Mouse (Mus musculus) forebrain, embryonic 13.5 days (tissue): ENCODE measurements at regions not wholly inside any gene's neighbourhood (a gene's known extent, or its start where the extent isn't known, plus 50 kb on each side); places are given as distances from the start of the nearest gene placed in this dataset.

Experiments
- ATAC-seq: fragments of 200-750 bp; cut with Nextera tagmentation; 2 replicates; pipeline ENCODE4 v1.8.0; 2017
- H3K27ac ChIP-seq: fragments of 300-500 bp; sonication (generic); 2 replicates; pipeline ENCODE4 v1.5.1; 2015; ENCODE audit warnings: inconsistent platforms, mild to moderate bottlenecking, moderate library complexity
- H3K27me3 ChIP-seq: fragments of 300-500 bp; sonication (generic); 2 replicates; pipeline ENCODE4 v1.6.1; 2015; ENCODE audit warnings: mild to moderate bottlenecking, inconsistent platforms
- H3K36me3 ChIP-seq: fragments of 300-500 bp; sonication (generic); 2 replicates; pipeline ENCODE4 v1.6.1; 2015; ENCODE audit warnings: mild to moderate bottlenecking, inconsistent platforms; ENCODE audit not compliant: poor library complexity, severe bottlenecking
- H3K4me1 ChIP-seq: fragments of 300-500 bp; sonication (generic); 2 replicates; pipeline ENCODE4 v1.6.1; 2015; ENCODE audit warnings: inconsistent platforms
- H3K4me2 ChIP-seq: fragments of 300-500 bp; sonication (generic); 2 replicates; pipeline ENCODE4 v1.6.1; 2015; ENCODE audit warnings: inconsistent platforms, mild to moderate bottlenecking, moderate library complexity
- H3K4me3 ChIP-seq: fragments of 300-500 bp; sonication (generic); 2 replicates; pipeline ENCODE4 v1.5.1; 2015; ENCODE audit warnings: mild to moderate bottlenecking, inconsistent platforms
- H3K9ac ChIP-seq: fragments of 300-500 bp; sonication (generic); 2 replicates; pipeline ENCODE4 v1.6.1; 2015; ENCODE audit warnings: mild to moderate bottlenecking, inconsistent platforms
- H3K9me3 ChIP-seq: fragments of 300-500 bp; sonication (generic); replicated peaks from 2 replicates; pipeline ENCODE4 v1.6.1; 2016; ENCODE audit warnings: inconsistent platforms
- WGBS: fragments of 180-500 bp; shearing (Covaris S2); methylation state at CpG from one replicate; pipeline ENCODE4 v1.1.7; 2015; 5-methylcytosine and 5-hydroxymethylcytosine counted together

GRCm38 (mm10) chr4:87718166-87718805 lies 314.9 kb downstream of the Mllt3 start:
- no peaks in the 10 kb centered on the region for H3K9me3 ChIP-seq
- ATAC-seq, result no peak
- 43% methylated on average over 9 of the region's 9 CpGs for WGBS

DNA sequence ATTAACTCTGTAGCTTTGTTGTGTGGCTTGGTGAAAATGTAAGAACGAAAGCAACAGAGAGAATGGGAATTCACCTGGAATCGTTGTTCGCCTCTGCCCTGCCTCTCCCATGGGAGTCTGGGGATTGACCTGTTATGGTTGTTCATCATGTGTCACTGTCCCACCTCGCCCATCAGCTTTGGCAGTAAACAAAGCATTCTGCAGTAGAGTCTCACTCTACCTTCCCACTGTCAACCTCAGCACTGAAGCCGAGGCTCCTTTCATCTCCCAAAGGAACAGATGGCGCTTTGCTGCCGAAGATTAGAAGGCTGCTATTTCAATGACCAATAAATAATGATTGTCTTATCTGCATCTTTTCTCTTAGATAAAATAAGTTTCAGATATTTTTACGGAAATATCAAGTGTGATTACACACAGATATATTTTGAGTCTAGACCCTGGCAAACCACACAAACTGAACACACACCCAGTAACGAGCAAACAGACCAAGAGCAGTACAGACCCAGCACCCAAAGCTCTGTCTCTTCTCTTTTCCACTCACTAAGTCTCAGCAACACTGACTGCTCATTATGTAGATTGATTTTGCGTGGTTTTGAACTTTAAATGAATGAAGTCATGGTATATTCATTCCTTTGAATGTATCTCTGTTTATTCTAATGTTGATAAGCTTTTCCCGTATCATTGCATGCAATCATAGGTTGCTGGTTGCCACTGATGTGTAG lies 317.8 kb downstream of the Mllt3 start:
- no peak for ATAC-seq
- H3K4me2 ChIP-seq, result no peak overlapping the region
- no peaks in the 10 kb centered on the region for H3K9me3 ChIP-seq
- H3K4me3 ChIP-seq, result no peak overlapping the region
- H3K27ac ChIP-seq, result no peak overlapping the region
- no peak overlapping the region for H3K9ac ChIP-seq
- no peaks in the 10 kb centered on the region for H3K36me3 ChIP-seq
- H3K4me1 ChIP-seq, result peaks cover 7% of the 10 kb centered on the region; the same call in 1 of the 2 replicates
- no peaks in the 10 kb centered on the region for H3K27me3 ChIP-seq
- WGBS, result 79% methylated on average over 11 of the region's 11 CpGs

More at GRCm38 (mm10) chr4:87718166-87718805, 314.9 kb downstream of the Mllt3 start:
- H3K36me3 ChIP-seq, result no peaks in the 10 kb centered on the region
- H3K9ac ChIP-seq, result no peak overlapping the region
- H3K27me3 ChIP-seq, result no peaks in the 10 kb centered on the region
- H3K4me2 ChIP-seq, result no peak overlapping the region
- no peak overlapping the region for H3K4me3 ChIP-seq
- no peak overlapping the region for H3K27ac ChIP-seq
- peaks cover 7% of the 10 kb centered on the region; the same call in 1 of the 2 replicates for H3K4me1 ChIP-seq

- H3K36me3 ChIP-seq, result no peaks in the 10 kb centered on the region
- no peak overlapping the region for H3K4me3 ChIP-seq
- no peak overlapping the region for H3K9ac ChIP-seq
- H3K9me3 ChIP-seq, result no peaks in the 10 kb centered on the region
- H3K27ac ChIP-seq, result no peak overlapping the region
- no peak for ATAC-seq
- no peaks in the 10 kb centered on the region for H3K27me3 ChIP-seq
- H3K4me2 ChIP-seq, result no peak overlapping the region
- H3K4me1 ChIP-seq, result peaks cover 6% of the 10 kb centered on the region; the same call in 1 of the 2 replicates
- 85% methylated on average over 2 of the region's 2 CpGs for WGBS
Measured at GRCm38 (mm10) chr4:87712691-87713090, 320.5 kb downstream of the Mllt3 start.

DNA sequence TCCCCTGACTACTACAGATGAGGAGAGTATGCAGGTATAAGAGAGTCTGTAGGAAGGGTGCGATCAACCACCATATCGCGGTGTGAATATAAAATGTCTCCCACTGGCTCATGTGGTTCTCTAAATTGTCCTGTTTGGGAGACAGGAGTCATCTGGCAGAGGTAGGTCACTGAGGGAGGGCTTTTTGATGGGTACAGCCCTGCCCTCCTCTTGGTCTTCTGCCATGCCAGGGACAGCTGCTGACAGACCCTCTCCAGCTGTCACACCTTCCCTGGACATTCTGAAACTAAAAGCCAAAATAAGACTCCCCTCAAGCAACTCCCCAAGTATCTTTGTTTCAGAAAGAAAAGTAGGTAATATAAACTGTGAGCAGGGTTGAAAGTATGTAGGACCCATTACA lies 320.9 kb downstream of the Mllt3 start:
- Histone ChIP-seq H3K4me2 (no peak overlapping the region), H3K9ac (no peak overlapping the region), H3K36me3 (no peaks in the 10 kb centered on the region), H3K4me1 (peaks cover 6% of the 10 kb centered on the region; the same call in 1 of the 2 replicates), H3K27me3 (no peaks in the 10 kb centered on the region), H3K4me3 (no peak overlapping the region), H3K9me3 (no peaks in the 10 kb centered on the region), H3K27ac (no peak overlapping the region)
- WGBS, result 98% methylated on average over 3 of the region's 3 CpGs
- no peak for ATAC-seq

DNA sequence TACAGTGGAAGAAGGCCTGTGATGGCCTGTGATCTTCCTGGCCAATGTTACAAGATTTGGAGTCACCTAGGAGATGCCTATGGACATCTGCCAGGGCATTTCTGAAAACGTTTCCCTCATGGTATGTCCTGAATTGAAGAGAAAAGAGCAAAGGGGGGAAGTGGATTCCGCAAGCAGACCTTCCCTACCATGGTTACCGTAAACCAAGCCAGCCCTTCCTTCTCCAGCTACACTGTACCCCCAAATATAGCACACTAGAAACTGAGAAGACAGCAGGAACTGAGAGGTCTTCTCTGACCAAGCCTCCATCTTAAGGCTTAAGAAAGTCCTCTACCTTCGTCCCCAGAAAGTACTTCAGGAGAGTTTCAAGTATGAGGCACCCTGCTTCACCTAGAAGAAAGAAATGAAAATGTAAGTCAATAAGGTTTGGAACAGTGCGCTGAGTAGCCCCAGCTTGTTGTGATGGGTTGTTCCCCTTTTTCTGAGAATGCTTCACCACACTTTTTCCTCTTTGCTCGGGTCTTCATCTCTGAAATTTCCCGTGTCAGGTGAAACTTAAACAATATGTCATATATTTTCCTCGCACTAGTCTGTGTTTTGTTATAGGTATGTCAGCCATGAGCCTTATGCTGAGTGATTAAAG lies 321.9 kb downstream of the Mllt3 start:
- no peak for ATAC-seq
- WGBS, result 88% methylated on average over 8 of the region's 8 CpGs
- H3K4me1 ChIP-seq, result peaks cover 6% of the 10 kb centered on the region; the same call in 1 of the 2 replicates
- H3K9ac ChIP-seq, result no peak overlapping the region
- H3K9me3 ChIP-seq, result no peaks in the 10 kb centered on the region
- H3K27ac ChIP-seq, result no peak overlapping the region
- H3K27me3 ChIP-seq, result no peaks in the 10 kb centered on the region
- H3K4me2 ChIP-seq, result no peak overlapping the region
- H3K36me3 ChIP-seq, result no peaks in the 10 kb centered on the region
- no peak overlapping the region for H3K4me3 ChIP-seq

DNA sequence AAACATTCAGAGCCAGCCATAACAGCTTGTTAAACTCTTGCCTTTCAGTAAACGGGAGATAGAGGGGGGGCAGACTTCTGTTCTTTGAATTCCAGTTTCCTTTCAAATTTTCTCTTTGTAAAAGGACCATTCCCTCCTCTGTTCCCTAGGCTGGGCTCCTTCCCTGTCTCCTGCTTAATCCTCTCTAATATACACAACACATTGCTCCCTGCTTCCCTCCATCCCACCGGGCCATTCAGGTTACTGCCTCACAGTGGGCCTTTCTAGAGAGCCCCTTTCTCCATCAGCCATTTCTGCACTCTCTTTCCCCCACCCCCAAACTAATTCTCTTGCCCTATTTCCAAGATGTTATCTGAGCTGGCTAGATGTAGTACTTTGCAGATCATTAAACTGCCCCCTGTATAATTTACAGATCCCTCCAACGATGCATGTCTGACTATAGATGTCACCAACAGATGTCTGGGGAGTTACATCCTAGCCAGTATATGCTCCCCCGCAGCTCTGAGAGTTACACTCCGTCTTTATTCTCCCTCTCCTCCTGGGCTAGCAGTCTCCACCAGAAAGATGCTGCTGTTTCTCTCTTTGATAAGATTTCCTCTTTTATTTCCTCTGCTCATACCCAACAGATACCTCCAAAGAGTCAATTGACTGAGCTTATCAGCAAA lies 324.1 kb downstream of the Mllt3 start:
- no peak for ATAC-seq
- no peaks in the 10 kb centered on the region for H3K27me3 ChIP-seq
- no peaks in the 10 kb centered on the region for H3K36me3 ChIP-seq
- no peak overlapping the region for H3K9ac ChIP-seq
- no peaks in the 10 kb centered on the region for H3K9me3 ChIP-seq
- H3K27ac ChIP-seq, result no peak overlapping the region; the same call in 1 of the 2 replicates
- H3K4me1 ChIP-seq, result peaks cover 6% of the 10 kb centered on the region; the same call in 1 of the 2 replicates
- no peak overlapping the region for H3K4me3 ChIP-seq
- 7% methylated on average over 5 of the region's 5 CpGs for WGBS
- H3K4me2 ChIP-seq, result no peak overlapping the region

DNA sequence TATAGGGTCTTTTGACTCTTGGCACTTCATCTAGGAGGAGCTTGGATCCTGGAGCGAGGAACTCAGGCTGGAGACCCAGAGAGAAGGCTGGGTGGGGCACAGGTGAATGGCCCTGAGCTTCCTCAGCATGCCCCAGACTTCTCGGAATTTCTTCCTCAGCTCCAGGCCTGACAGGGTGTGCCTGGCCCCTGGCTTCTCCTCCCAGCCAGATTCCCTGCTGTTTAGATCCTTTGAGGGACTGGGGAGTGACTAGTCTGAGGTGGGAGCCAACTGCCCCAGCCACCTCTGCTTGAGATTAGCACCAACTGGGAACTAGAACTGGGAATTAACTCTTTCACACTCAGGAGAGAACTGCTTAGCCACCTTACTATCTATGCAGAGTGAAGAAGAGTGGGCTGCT lies 325.8 kb downstream of the Mllt3 start:
- WGBS, result 41% methylated on average over 2 of the region's 2 CpGs
- H3K27me3 ChIP-seq, result no peaks in the 10 kb centered on the region
- no peak overlapping the region for H3K9ac ChIP-seq
- H3K4me3 ChIP-seq, result no peak overlapping the region
- H3K9me3 ChIP-seq, result no peaks in the 10 kb centered on the region
- H3K4me1 ChIP-seq, result peaks cover 12% of the 10 kb centered on the region
- no peaks in the 10 kb centered on the region for H3K36me3 ChIP-seq
- no peak overlapping the region for H3K27ac ChIP-seq
- H3K4me2 ChIP-seq, result no peak overlapping the region
- ATAC-seq, result no peak

DNA sequence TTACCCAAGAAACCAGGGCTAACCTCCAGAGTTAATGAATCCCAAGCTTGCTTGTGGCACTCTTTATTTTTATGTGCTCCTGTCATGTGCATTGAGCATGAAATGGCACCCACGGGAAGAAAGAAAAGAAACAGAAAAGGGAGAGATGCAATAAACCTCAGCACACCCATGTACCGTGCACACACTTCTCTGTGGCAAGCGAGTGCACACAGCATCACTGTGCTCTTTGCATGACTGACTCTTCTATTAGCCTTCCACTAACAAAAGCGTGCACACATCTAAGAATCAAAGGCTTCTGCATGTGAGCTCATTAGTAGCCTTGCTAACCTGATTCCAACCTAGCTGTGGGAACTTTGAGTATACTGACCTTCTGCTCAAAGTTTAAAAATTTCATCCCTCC lies 330.3 kb downstream of the Mllt3 start:
- no peak for ATAC-seq
- no peaks in the 10 kb centered on the region for H3K27me3 ChIP-seq
- H3K27ac ChIP-seq, result no peak overlapping the region
- WGBS, result 12% methylated on average over 4 of the region's 4 CpGs
- no peaks in the 10 kb centered on the region for H3K36me3 ChIP-seq
- H3K4me3 ChIP-seq, result no peak overlapping the region
- H3K9me3 ChIP-seq, result no peaks in the 10 kb centered on the region
- no peak overlapping the region for H3K9ac ChIP-seq
- H3K4me1 ChIP-seq, result peaks cover 9% of the 10 kb centered on the region
- H3K4me2 ChIP-seq, result no peak overlapping the region

GRCm38 (mm10) chr4:87702290-87702689 lies 330.9 kb downstream of the Mllt3 start:
- Histone ChIP-seq H3K27ac (no peak overlapping the region), H3K9me3 (no peaks in the 10 kb centered on the region), H3K36me3 (no peaks in the 10 kb centered on the region), H3K4me3 (no peak overlapping the region), H3K9ac (no peak overlapping the region), H3K4me1 (peaks cover 9% of the 10 kb centered on the region), H3K4me2 (no peak overlapping the region), H3K27me3 (no peaks in the 10 kb centered on the region)
- ATAC-seq, result no peak
- 90% methylated on average over 3 of the region's 3 CpGs for WGBS

- no peak overlapping the region for H3K9ac ChIP-seq
- WGBS, result 72% methylated on average over 4 of the region's 4 CpGs
- H3K4me3 ChIP-seq, result no peak overlapping the region
- peaks cover 9% of the 10 kb centered on the region for H3K4me1 ChIP-seq
- no peaks in the 10 kb centered on the region for H3K9me3 ChIP-seq
- H3K36me3 ChIP-seq, result no peaks in the 10 kb centered on the region
- no peaks in the 10 kb centered on the region for H3K27me3 ChIP-seq
- no peak overlapping the region for H3K27ac ChIP-seq
- no peak for ATAC-seq
- H3K4me2 ChIP-seq, result no peak overlapping the region
Measured at GRCm38 (mm10) chr4:87701024-87701423, 332.1 kb downstream of the Mllt3 start.

- ATAC-seq, result no peak
- WGBS, result 86% methylated on average over 2 of the region's 2 CpGs
- Histone ChIP-seq H3K4me3 (no peak overlapping the region), H3K36me3 (no peaks in the 10 kb centered on the region), H3K9me3 (no peaks in the 10 kb centered on the region), H3K4me1 (peaks cover 9% of the 10 kb centered on the region), H3K27ac (no peak overlapping the region), H3K9ac (no peak overlapping the region), H3K27me3 (no peaks in the 10 kb centered on the region), H3K4me2 (no peak overlapping the region)
Measured at GRCm38 (mm10) chr4:87700508-87700907, 332.7 kb downstream of the Mllt3 start.

GRCm38 (mm10) chr4:87699586-87699985 lies 333.6 kb downstream of the Mllt3 start:
- no peaks in the 10 kb centered on the region for H3K27me3 ChIP-seq
- H3K4me1 ChIP-seq, result peaks cover 9% of the 10 kb centered on the region
- no peak overlapping the region for H3K9ac ChIP-seq

More at GRCm38 (mm10) chr4:87699586-87699985, 333.6 kb downstream of the Mllt3 start:
- Histone ChIP-seq H3K27ac (no peak overlapping the region), H3K4me3 (no peak overlapping the region), H3K36me3 (no peaks in the 10 kb centered on the region), H3K9me3 (no peaks in the 10 kb centered on the region), H3K4me2 (no peak overlapping the region)
- WGBS, result 19% methylated on average over 4 of the region's 4 CpGs
- ATAC-seq, result no peak
